Mouse (Mus musculus): ENCODE data around the gene Slc25a39.

DNA sequence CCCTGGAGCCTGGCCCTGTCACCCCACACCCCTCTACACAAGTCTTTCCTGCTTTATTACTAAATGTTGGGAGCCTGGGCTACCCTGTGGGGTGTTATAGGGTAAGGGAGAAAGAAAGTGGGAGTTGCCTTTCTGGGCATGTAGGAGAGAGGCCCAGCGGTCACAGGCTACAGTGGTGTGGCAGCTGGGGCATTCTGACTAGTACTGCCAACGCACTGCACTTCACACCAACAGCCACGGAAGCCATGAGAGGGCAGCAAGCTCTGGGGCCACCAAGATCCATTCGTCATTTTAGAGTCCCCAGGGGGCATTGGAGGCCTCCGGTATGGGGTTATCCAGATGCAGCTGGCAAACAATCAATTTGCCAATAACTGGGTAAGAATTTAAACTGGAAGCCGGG lies 34.3 kb upstream of the Slc25a39 start:
- TF ChIP-seq POLR2A (IDR thresholded peaks at IDR 0.05; ENCODE audit: borderline replicate concordance, extremely low read depth, low read depth, low read length) (no peak), CTCF (IDR thresholded peaks at IDR 0.05; ENCODE audit: insufficient read depth, low read length) (no peak)
